Mouse (Mus musculus): ENCODE results near the gene Rtn4r.
"Not testable (repeated sequence)": the region's sequence is repeated elsewhere in the genome, so short reads cannot be mapped to it uniquely, and the experiment has no call there.

The Rtn4r gene

DNA sequence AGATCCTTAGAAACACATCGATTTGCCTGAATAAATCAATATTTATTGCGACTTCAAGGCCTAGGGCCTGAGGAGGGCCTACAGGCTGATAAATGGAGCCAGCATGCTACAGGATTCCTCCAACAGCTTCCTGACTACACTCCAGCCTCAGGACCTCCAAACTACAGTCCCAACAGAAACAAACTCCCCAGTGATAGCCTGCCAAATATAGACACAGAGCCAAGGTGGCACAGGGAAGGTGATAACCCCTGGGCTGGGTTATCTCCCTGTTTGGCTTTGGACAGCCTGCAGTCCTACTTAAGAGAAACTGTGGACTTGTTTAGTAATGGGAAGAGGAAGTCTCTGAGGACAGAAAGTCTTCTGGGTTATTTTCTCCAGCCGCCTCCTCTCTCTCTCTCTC is 59.8 kb downstream of the Rtn4r start:
- in situ Hi-C loops (cut with MboI, MseI): no loop called here

DNA sequence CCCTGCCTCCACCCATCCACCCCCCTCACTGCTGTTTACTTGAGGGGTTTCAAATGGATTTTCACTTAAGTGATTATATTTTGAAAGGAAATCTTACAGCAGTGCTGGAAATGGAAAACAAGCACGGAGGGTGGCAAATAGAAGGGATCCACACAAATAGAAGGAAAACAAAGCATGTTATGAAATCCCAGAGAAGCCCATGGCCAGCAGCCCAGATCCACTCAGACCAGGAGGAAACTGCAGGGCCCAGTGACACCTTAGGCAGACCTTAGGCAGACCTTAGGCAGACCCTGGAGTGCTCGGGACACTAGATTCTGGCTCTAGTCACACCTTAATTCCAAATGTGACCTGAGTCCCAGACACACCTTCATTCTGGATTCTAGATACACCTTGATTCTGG is 63.6 kb downstream of the Rtn4r start:
- in situ Hi-C loops (cut with MboI, MseI): no loop called here

DNA sequence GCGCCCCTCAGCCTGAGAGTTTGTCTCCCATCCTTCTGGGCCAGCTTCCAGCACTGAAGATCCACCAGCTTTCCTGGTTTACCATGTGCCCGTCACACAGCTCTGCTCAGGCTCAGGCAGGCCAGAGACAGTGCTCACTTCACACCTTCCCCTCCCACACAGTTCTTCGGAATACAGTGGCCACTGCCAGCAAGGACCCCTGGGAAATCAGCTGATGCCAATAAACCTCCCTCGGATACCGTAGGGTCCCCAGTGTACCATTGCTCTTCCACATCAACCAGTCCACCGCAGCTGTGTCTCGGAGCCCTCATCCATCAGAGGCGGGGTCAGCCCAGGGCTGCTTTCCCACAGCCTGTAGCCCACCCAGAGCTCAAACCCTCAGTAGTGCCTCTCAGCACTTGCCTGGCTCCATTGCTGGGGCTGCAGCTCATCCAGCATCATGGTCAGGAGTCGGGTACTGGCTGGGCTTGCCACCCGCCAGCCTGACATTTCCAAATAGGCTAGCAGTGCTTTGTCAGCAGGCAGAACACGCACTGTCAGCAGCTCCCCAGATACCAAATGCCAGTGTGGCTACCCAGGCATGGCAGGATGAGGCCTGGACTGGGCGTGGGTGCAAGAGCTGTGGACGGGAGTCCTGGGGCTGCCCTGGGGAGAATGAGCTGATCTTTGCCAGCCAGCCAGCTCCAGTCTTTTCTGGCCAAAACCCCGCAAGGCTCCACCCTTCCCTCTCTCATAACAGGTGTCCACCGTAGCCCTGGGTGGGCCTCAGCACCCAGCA is 67.0 kb downstream of the Rtn4r start:
- in situ Hi-C loops (cut with MboI, MseI): no loop called here

DNA sequence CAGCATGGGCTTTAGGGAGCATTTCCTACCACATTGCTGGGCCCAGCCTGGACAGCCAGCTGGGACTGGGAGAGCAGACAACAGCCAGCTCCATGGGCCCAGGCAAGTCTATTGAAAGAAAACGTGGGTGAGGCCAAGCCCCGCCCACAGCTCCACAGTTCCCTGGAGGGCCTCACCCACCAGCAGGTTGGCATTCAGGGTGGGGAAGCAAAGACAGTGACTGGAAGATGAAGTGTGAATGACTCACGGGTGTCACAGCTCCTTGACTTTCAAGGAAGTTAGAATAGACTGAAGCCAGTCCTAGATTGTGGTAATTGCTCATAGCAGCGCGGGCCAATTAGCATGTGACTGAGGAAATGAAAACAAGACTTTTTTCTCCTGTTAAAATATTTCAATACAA is 67.6 kb downstream of the Rtn4r start:
- in situ Hi-C loops (cut with MboI, MseI): no loop called here

DNA sequence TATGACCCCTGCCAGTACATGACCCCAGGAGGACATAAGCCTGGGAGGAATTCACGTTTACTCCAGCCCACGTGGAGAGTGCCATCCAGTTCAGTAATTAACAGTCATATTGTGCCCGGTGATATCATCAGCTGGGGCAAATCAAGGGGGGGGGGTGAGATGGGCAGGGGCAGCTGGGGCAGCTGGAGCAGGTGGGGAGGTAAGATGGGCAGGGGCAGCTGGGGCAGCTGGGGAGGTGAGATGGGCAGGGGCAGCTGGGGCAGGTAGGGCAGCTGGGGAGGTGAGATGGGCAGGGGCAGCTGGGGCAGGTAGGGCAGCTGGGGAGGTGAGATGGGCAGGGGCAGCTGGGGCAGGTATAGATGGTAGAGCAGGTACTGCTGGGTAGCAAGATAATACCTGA is 68.1 kb downstream of the Rtn4r start:
- in situ Hi-C loops (cut with MboI, MseI): not testable (repeated sequence)

DNA sequence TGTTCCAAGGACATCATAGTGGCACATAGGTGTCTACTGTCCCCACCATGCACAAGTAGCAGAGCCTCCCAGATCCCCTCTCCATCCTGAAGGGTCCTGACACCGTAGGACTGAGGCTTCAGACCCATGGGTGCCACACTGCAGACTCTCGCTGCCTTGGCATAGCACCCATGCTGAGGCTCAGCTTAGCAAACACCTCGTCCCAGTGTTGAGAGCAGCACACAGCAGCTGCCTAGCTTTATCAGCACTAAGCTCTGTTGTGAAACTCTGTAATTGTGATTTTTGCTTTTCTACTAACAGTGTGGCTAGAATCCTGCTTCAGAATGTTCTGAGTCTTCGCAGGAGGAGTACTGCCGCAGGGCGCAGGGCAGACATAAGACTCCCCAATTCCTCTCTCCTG is 70.4 kb downstream of the Rtn4r start:
- in situ Hi-C loops (cut with MboI, MseI): no loop called here

DNA sequence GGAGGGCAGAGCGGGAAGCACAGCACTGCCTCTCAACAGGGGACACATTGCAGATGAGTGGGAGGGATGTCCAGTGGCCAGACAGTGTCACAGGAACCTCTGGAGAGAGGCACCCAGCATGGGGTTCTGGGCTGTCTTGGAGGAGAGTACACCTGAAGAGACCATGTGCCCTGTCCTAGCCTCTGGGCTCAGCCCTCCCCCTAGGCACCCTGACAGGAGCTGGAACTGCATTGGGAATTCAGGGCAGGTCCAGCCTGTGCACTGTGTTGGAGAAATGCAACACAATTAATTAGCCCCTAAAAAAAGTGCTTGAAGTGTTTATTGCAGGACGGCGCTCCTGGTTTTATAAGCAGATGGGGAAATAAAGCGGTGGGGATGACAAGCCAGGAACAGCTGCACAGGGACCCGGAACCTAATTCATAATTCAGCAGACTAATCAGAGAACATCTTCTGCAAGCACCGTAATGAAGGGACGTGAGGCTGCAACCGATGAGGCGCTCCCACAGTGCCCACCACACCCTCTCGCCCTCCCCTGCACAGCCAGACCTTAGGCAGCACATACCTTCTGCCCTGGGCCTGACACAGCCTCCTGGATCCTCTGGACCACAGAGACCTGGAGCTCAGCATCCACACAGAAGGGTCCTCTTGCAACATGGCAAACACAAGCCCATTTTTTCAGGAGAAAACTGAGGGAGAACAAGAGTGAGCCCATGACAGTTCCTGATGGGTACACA is 71.1 kb downstream of the Rtn4r start:
- in situ Hi-C loops (cut with MboI, MseI): no loop called here

DNA sequence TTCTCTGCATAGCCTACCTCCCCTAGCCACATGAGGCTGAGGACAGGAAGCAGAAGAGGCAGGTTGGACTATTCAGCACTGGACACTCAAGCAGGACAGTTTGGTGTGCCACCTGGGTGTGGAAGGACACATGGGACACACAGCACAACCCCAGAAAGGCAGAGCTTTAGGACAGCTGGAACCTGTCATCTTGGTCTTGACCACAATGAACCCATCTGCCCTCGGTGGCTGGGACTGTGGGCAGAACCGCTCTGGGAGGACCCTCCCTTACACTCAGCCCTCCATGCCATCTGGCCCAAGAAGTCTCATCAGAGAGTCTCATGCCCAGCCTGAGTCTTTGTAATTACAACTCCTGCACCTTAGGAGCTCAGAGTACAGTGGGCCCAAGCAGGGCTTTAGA is 72.6 kb downstream of the Rtn4r start:
- in situ Hi-C loops (cut with MboI, MseI): no loop called here

DNA sequence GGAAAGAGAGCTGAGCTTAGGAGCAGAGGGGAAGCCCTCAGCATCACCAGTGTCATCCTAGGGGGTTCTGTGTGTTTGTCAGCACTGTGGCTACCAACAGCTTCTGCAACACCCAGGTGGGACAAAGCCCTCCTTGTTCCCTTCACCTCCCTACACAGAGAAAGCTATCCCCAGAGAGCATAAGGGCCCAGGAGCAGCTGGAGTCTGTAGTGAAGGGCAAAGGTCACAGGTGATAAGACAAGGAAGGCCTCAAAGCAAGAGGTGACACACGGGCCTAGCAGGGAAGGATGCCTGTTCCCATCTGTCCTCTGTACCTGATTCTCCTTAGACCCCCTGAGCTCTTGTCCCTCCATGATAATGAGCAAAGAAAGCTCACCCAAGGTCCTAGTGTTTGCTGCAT is 74.2 kb downstream of the Rtn4r start:
- in situ Hi-C loops (cut with MboI, MseI): no loop called here

Data from T-helper 17 cell (primary cell).